Mouse (Mus musculus) hindbrain, postnatal 0 days (tissue): ENCODE data around the gene Zfp618. TPM values are rescaled to one million over a fixed set of nuclear protein-coding genes. Genes with fewer than 3 reads are reported as not detected.

ENCODE experiments used
- ATAC-seq: fragments of 200-750 bp; cut with Nextera tagmentation; 2 replicates; pipeline ENCODE4 v1.8.0; 2017; ENCODE audit warnings: mild to moderate bottlenecking, moderate TSS enrichment, moderate library complexity
- DNase-seq: peaks from one replicate; pipeline ENCODE4 v3.0.0-alpha.2; 2015; ENCODE audit warnings: low spot score
- H3K27ac ChIP-seq: fragments of 300-500 bp; sonication (generic); 2 replicates; pipeline ENCODE4 v1.5.1; 2014; ENCODE audit warnings: mild to moderate bottlenecking
- H3K27me3 ChIP-seq: fragments of 300-500 bp; sonication (generic); 2 replicates; pipeline ENCODE4 v1.6.1; 2014; ENCODE audit warnings: low read length, mixed read lengths; ENCODE audit not compliant: insufficient read depth
- H3K36me3 ChIP-seq: fragments of 300-500 bp; sonication (generic); 2 replicates; pipeline ENCODE4 v1.6.1; 2014; ENCODE audit warnings: low read length, mixed read lengths; ENCODE audit not compliant: insufficient read depth
- H3K4me1 ChIP-seq: fragments of 300-500 bp; sonication (generic); 2 replicates; pipeline ENCODE4 v1.6.1; 2014; ENCODE audit warnings: antibody characterized with exemption, low read length, mixed read lengths; ENCODE audit not compliant: insufficient read depth
- H3K4me2 ChIP-seq: fragments of 300-500 bp; sonication (generic); 2 replicates; pipeline ENCODE4 v1.6.1; 2014; ENCODE audit warnings: low read depth, mild to moderate bottlenecking, low read length, moderate library complexity, mixed read lengths
- H3K4me3 ChIP-seq: fragments of 300-500 bp; sonication (generic); 2 replicates; pipeline ENCODE4 v1.5.1; 2014; ENCODE audit warnings: low read length
- H3K9ac ChIP-seq: fragments of 300-500 bp; sonication (generic); replicated peaks from 2 replicates; pipeline ENCODE4 v1.6.1; 2014; ENCODE audit warnings: mild to moderate bottlenecking, low read length, moderate library complexity, mixed read lengths
- H3K9me3 ChIP-seq: fragments of 300-500 bp; sonication (generic); 2 replicates; pipeline ENCODE4 v1.6.1; 2016; ENCODE audit warnings: low read length, mixed read lengths
- CTCF ChIP-seq: IDR thresholded peaks from 2 replicates; pipeline ENCODE4 v1.5.1; 2016; ENCODE audit warnings: antibody characterized with exemption, control low read depth, low read depth
- WGBS: fragments of 180-500 bp; shearing (Covaris S2); extraction: QIAGEN DNeasy Blood & Tissue Kit; methylation state at CpG from one replicate; pipeline ENCODE4 v1.1.7; 2014; 5-methylcytosine and 5-hydroxymethylcytosine counted together
- polyA plus RNA-seq: library from polyadenylated mRNA; unstranded; fragments of >200 nt; fragmentation: Nextera tagmentation; extraction: Ambion mirVana; gene quantifications from 2 replicates; pipeline ENCODE4 v1.2.1, GENCODE M21; 2015
- total RNA-seq: library from RNA; depleted of rRNA; stranded (reverse); fragments of >200 nt; gene quantifications from 2 replicates; pipeline ENCODE4 v1.2.3, GENCODE M21; 2014

Zfp618 gene
- total and polyA plus RNA-seq, 2 experiments from 2014 or later: 16.2 to 26.8 TPM

GRCm38 (mm10) chr4:63035991-63036390 is 70.6 kb downstream of the Zfp618 start:
- no peak for DNase-seq
- Histone ChIP-seq H3K36me3 (no peaks in the 10 kb centered on the region), H3K27me3 (no peaks in the 10 kb centered on the region), H3K4me2 (no peak overlapping the region), H3K4me1 (peaks cover 5% of the 10 kb centered on the region; the same call in 1 of the 2 replicates), H3K4me3 (no peak overlapping the region), H3K9me3 (no peaks in the 10 kb centered on the region), H3K9ac (no peak overlapping the region), H3K27ac (no peak overlapping the region)
- TF ChIP-seq CTCF: no peak
- 74% methylated on average over 7 of the region's 7 CpGs for WGBS
- no peak for ATAC-seq

DNA sequence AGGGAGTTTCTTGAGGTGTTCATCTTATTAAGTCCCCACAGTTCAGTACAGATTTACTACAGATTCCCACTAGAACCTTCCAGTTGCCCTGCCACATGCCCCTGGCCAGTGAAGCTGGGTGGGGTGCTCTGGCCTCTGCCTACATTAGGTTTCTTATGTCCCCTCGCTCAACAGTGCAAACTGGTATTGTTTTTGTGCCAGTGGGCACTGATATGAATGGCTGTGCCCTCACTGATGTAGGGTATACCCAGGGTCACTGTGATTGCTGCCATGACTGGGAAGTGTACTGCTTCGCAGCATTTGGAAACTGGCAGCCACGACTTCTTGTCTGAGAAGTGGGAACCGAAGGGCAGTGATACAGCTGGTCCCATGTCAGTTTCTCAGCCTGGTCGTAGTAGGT is 71.4 kb downstream of the Zfp618 start:
- no peak for ATAC-seq
- no peak for TF ChIP-seq CTCF
- WGBS: 97% methylated on average over 5 of the region's 5 CpGs
- no peak overlapping the region for H3K9ac ChIP-seq
- H3K27ac ChIP-seq: no peak overlapping the region
- no peak overlapping the region for H3K4me3 ChIP-seq
- H3K9me3 ChIP-seq: no peaks in the 10 kb centered on the region
- peaks cover 5% of the 10 kb centered on the region; the same call in 1 of the 2 replicates for H3K4me1 ChIP-seq
- H3K4me2 ChIP-seq: no peak overlapping the region
- DNase-seq: no peak
- H3K27me3 ChIP-seq: no peaks in the 10 kb centered on the region
- H3K36me3 ChIP-seq: no peaks in the 10 kb centered on the region

DNA sequence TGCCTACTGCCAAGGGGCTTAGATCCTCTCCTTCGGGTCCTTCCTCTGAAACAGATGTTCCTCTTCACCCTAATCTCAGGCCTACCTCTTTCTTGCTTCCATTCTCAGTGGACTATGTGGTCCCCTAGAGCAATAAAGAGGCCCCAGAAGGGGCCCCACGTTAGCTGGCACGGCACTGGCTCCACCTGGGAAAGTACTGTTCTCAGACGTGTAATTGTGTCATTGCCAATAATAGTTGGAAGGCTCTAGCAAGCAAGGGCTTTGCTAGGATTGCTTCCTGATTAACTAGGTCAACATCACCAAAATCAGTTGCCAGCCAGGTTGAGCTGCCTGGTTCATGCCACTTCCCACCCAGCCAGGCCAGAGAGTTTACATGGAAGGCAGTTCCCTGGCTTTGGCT is 72.2 kb downstream of the Zfp618 start:
- ATAC-seq: no peak
- no peaks in the 10 kb centered on the region for H3K9me3 ChIP-seq
- no peak for TF ChIP-seq CTCF
- no peaks in the 10 kb centered on the region for H3K27me3 ChIP-seq
- H3K27ac ChIP-seq: no peak overlapping the region
- WGBS: 73% methylated on average over 4 of the region's 4 CpGs
- no peak overlapping the region for H3K9ac ChIP-seq
- no peaks in the 10 kb centered on the region for H3K36me3 ChIP-seq
- no peak for DNase-seq
- no peak overlapping the region for H3K4me2 ChIP-seq
- H3K4me1 ChIP-seq: peaks cover 5% of the 10 kb centered on the region; the same call in 1 of the 2 replicates
- no peak overlapping the region for H3K4me3 ChIP-seq

DNA sequence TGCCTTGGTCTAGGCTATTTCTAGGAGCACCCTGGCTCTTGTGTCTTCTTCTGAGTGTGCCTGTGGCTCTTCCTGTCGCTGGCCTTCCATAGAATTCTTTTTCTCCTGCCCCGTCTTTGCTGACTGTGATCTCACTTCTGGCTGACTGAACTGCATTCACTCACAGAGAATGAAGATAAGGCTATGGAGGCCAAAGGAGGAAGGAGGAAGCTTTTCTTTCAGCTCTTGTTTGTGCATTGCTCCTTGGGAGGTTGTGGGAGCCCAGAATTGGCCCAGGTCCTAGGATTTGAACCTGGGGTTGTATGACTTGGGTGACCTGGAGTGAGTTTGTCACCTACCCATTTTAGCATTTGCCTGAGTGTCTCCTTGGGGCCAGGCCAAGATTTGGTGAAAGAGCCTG is 72.9 kb downstream of the Zfp618 start:
- Histone ChIP-seq H3K36me3 (no peaks in the 10 kb centered on the region), H3K27me3 (no peaks in the 10 kb centered on the region), H3K4me1 (peaks cover 5% of the 10 kb centered on the region; the same call in 1 of the 2 replicates), H3K9ac (no peak overlapping the region), H3K27ac (no peak overlapping the region), H3K4me2 (no peak overlapping the region), H3K9me3 (no peaks in the 10 kb centered on the region), H3K4me3 (no peak overlapping the region)
- TF ChIP-seq CTCF: no peak
- ATAC-seq (no peak), DNase-seq (no peak)
- 71% methylated on average over 2 of the region's 2 CpGs for WGBS

GRCm38 (mm10) chr4:63038937-63039336 is 73.6 kb downstream of the Zfp618 start:
- no peak for DNase-seq
- H3K4me3 ChIP-seq: no peak overlapping the region
- no peaks in the 10 kb centered on the region for H3K36me3 ChIP-seq
- no peak overlapping the region for H3K27ac ChIP-seq
- 93% methylated on average over 10 of the region's 10 CpGs for WGBS
- H3K4me1 ChIP-seq: peaks cover 5% of the 10 kb centered on the region; the same call in 1 of the 2 replicates
- no peak for TF ChIP-seq CTCF
- ATAC-seq: no peak
- H3K27me3 ChIP-seq: no peaks in the 10 kb centered on the region
- H3K9ac ChIP-seq: no peak overlapping the region
- no peaks in the 10 kb centered on the region for H3K9me3 ChIP-seq
- H3K4me2 ChIP-seq: no peak overlapping the region

DNA sequence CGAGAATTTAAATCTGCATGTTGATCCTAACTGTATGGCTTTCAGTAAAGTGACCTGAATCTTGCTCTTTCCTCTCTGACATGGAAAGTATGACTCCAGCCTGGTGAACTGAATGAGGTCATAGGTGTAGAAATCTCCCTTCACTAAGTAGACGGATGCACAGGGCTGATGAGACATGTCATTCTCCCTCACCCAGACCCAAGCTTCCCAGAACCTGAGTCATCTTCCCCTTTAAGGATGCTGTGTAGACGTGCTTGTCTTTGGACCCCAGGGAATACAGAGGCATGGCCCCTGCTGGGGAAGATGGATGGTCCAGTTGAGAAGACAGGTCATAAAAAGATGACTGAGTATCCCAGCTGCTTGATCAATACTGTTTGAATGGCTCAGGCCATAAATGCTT is 83.2 kb downstream of the Zfp618 start:
- no peak for TF ChIP-seq CTCF
- 0 out of 2 replicates have a peak, but pooled peaks cover 5% of the 10 kb centered on the region for H3K4me1 ChIP-seq
- no peak overlapping the region for H3K9ac ChIP-seq
- no peaks in the 10 kb centered on the region for H3K9me3 ChIP-seq
- 85% methylated on average over 3 of the region's 3 CpGs for WGBS
- H3K27me3 ChIP-seq: no peaks in the 10 kb centered on the region
- H3K36me3 ChIP-seq: no peaks in the 10 kb centered on the region
- no peak for ATAC-seq
- DNase-seq: no peak
- H3K27ac ChIP-seq: no peak overlapping the region
- no peak overlapping the region for H3K4me3 ChIP-seq
- no peak overlapping the region for H3K4me2 ChIP-seq

DNA sequence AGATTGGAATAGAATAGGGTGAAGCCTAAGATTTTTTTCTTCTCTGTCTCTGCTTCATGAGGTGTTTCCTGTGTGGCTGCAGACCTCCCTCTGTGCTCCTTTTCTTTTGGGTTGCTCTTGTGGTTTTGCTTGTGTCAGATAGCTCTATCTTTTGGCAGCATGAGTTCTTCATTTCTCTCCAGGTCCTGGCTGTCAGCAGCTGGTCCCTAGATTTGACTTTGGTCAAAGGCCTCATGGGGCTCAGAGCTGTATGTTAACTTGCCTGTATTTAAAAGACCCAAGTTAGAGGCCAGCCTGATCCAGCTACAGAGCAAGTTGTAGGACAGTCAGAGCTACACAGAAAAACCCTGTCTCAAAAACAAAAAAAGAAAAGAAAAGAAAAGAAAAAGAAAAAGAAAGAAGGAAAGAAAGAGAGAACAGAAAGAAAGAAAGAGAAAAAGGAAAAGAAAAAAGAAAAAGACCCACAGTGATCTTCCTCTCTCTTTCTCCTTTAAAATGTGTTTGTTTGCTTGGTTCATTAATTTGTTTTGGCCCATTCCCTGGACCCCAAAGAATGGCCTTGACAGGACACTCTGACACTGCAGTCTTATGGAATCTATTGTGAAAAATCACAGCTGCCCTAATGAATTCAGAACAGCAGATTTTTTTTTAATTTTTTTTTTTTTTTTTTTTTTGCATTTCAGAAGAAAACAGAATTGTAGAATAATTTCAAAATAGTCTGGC is 84.4 kb downstream of the Zfp618 start:
- no peaks in the 10 kb centered on the region for H3K9me3 ChIP-seq
- H3K4me2 ChIP-seq: no peak overlapping the region
- no peak overlapping the region for H3K4me3 ChIP-seq
- H3K9ac ChIP-seq: no peak overlapping the region
- DNase-seq: no peak
- no peak overlapping the region for H3K27ac ChIP-seq
- no peak for TF ChIP-seq CTCF
- H3K4me1 ChIP-seq: 0 out of 2 replicates have a peak, but pooled peaks cover 5% of the 10 kb centered on the region
- H3K36me3 ChIP-seq: no peaks in the 10 kb centered on the region
- no peak for ATAC-seq
- no peaks in the 10 kb centered on the region for H3K27me3 ChIP-seq
